Mouse (Mus musculus) thymus, postnatal 25 days (tissue): ENCODE data around the gene Kcnh2.

ENCODE experiments used
- DNase-seq: peaks from one replicate; pipeline ENCODE4 v3.0.0; 2022

The Kcnh2 gene

GRCm38 (mm10) chr5:24374666-24375328 is 23.4 kb upstream of the Kcnh2 start:
- DNase-seq = no peak

- DNase-seq = no peak
Measured at GRCm38 (mm10) chr5:24374216-24374615, 22.8 kb upstream of the Kcnh2 start.

- DNase-seq = no peak
Measured at GRCm38 (mm10) chr5:24373807-24374206, 22.4 kb upstream of the Kcnh2 start.

- no peak for DNase-seq
Measured at GRCm38 (mm10) chr5:24369767-24370166, 18.4 kb upstream of the Kcnh2 start.

- no peak for DNase-seq
Measured at GRCm38 (mm10) chr5:24366426-24366825, 15.0 kb upstream of the Kcnh2 start.

- no peak for DNase-seq
Measured at GRCm38 (mm10) chr5:24365528-24365927, 14.1 kb upstream of the Kcnh2 start.

GRCm38 (mm10) chr5:24364963-24365362 is 13.6 kb upstream of the Kcnh2 start:
- no peak for DNase-seq

GRCm38 (mm10) chr5:24364508-24364907 is 13.1 kb upstream of the Kcnh2 start, which contains the start of gene Nos3:
Nos3 (plus strand) TSS chr5:24364810.
- DNase-seq = no peak

- DNase-seq = no peak
Measured at GRCm38 (mm10) chr5:24364061-24364460, 12.7 kb upstream of the Kcnh2 start.

GRCm38 (mm10) chr5:24363467-24363866 is 12.1 kb upstream of the Kcnh2 start:
- DNase-seq = no peak

- DNase-seq = peak; percentile 91
Measured at GRCm38 (mm10) chr5:24360792-24361454, 9.5 kb upstream of the Kcnh2 start.

- DNase-seq = peak; percentile 81
Measured at GRCm38 (mm10) chr5:24357461-24357860, 6.1 kb upstream of the Kcnh2 start.

GRCm38 (mm10) chr5:24356764-24357163 is 5.4 kb upstream of the Kcnh2 start:
- DNase-seq = no peak

GRCm38 (mm10) chr5:24353327-24353726 is 1.9 kb upstream of the Kcnh2 start:
- no peak for DNase-seq

GRCm38 (mm10) chr5:24352251-24352859 is 951 bp upstream of the Kcnh2 start:
- DNase-seq = peak; percentile 39

- peak; percentile 92 for DNase-seq
Measured at GRCm38 (mm10) chr5:24351701-24352171, 332 bp upstream of the Kcnh2 start.

- no peak for DNase-seq
Measured at GRCm38 (mm10) chr5:24350531-24351250, 713 bp downstream of the Kcnh2 start.

GRCm38 (mm10) chr5:24350073-24350472 is 1.3 kb downstream of the Kcnh2 start:
- no peak for DNase-seq

- peak; percentile 73 for DNase-seq
Measured at GRCm38 (mm10) chr5:24348546-24348945, 2.9 kb downstream of the Kcnh2 start.

- DNase-seq = peak; percentile 98
Measured at GRCm38 (mm10) chr5:24348128-24348527, 3.3 kb downstream of the Kcnh2 start.

GRCm38 (mm10) chr5:24347186-24347875 is 4.1 kb downstream of the Kcnh2 start:
- DNase-seq = peak; percentile 72

- no peak for DNase-seq
Measured at GRCm38 (mm10) chr5:24346313-24346712, 5.1 kb downstream of the Kcnh2 start.
